Mouse (Mus musculus): ENCODE data around the gene Diablo. TPM values are rescaled to one million over a fixed set of nuclear protein-coding genes. Genes with fewer than 3 reads are reported as not detected.
"Not testable (repeated sequence)": the region's sequence is repeated elsewhere in the genome, so short reads cannot be mapped to it uniquely, and the experiment has no call there.

Diablo gene
- polyA plus RNA-seq, 1 experiment, result 73.1 TPM

DNA sequence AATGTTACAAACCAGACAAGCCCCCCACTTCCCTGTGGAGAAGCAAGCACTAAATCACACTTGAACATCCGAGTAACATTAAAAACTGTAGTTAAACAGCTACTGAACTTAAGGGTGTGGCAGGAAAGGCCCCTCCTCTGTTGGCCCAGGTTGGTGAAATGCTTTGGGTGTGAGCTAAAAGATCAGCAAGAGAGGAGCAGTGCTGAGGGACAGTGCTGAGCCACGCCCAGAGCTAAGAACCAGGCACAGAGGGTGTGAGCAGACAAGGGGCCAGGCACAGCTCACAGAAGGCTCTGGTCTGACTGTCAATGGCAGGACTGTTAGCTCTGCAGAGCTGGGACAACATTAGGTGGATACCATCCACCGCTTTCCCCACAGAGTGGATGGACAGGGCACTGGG, 11.9 kb downstream of the Diablo start:
- no peak for TF ChIP-seq CTCF (IDR thresholded peaks at IDR 0.05; ENCODE audit: low read depth, low read length)
- TF ChIP-seq POLR2A (IDR thresholded peaks at IDR 0.05; ENCODE audit: insufficient read depth, low read length), result no peak
- no peak for TF ChIP-seq EP300 (IDR thresholded peaks at IDR 0.05; ENCODE audit: insufficient read depth, low read depth, low read length)
- Histone ChIP-seq H3K36me3 (ENCODE audit: control insufficient read depth, insufficient read depth, low read length, poor library complexity, severe bottlenecking) (peaks cover 9% of the 10 kb centered on the region), H3K4me1 (ENCODE audit: control insufficient read depth, insufficient read depth, low read length) (peaks cover 7% of the 10 kb centered on the region), H3K27me3 (ENCODE audit: control insufficient read depth, insufficient read depth, low read length, poor library complexity, severe bottlenecking) (no peaks in the 10 kb centered on the region), H3K9me3 (replicated peaks; ENCODE audit: control insufficient read depth, insufficient read depth, low read length, poor library complexity, severe bottlenecking) (no peaks in the 10 kb centered on the region), H3K9ac (ENCODE audit: low read depth, poor library complexity, severe bottlenecking) (no peak overlapping the region), H3K27ac (ENCODE audit: insufficient read depth, low read length) (no peak overlapping the region), H3K4me3 (ENCODE audit: low read depth, low read length) (no peak overlapping the region)

DNA sequence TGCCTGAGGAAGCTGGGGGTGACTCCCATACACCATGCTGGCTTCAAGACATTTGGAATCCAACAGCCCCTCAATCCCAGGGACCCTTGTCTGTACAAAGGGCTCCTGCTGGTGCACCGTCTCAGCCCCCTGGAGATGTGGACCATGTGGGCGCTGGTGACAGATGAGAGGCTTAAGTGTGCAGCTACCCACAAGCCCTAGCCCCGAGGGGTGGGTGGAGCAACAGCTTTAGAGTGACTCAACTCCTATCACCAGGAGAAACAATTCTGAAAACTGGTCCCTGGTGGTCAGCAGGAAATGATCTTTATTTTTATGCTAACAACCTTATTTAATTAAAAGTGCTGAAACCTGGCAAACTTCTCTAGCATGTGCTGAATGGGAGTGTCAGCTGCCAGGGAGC, 12.6 kb downstream of the Diablo start:
- not testable (repeated sequence) for H3K27ac ChIP-seq (ENCODE audit: insufficient read depth, low read length); H3K27me3 ChIP-seq (ENCODE audit: control insufficient read depth, insufficient read depth, low read length, poor library complexity, severe bottlenecking); H3K36me3 ChIP-seq (ENCODE audit: control insufficient read depth, insufficient read depth, low read length, poor library complexity, severe bottlenecking); H3K9ac ChIP-seq (ENCODE audit: low read depth, poor library complexity, severe bottlenecking); H3K4me3 ChIP-seq (ENCODE audit: low read depth, low read length); H3K4me1 ChIP-seq (ENCODE audit: control insufficient read depth, insufficient read depth, low read length); H3K9me3 ChIP-seq (replicated peaks; ENCODE audit: control insufficient read depth, insufficient read depth, low read length, poor library complexity, severe bottlenecking)

DNA sequence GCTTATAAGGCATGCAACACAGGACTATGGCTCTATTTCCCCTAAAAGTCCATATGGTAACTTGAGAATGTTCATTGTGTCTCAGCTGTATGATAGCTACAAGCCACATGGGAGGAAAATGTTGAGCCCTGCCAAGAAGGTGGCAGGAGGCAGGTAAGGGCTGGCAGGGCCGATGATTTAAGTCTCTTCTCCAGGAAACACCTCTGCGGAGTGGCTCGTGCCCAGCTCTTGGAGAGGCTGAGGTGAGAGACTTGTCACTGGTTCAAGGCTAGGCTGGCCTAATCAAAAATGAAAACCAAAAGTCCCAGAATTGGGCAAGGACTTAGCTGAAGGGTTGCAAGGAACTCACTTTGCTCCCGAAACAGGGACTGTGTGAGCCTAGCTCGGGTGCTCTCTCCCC, 13.8 kb downstream of the Diablo start, which contains the start of gene B3gnt4:
Gene B3gnt4, plus strand, starts transcription at position 301 of the 400 bp plus-strand sequence.
- peaks cover 7% of the 10 kb centered on the region for H3K4me1 ChIP-seq (ENCODE audit: control insufficient read depth, insufficient read depth, low read length)
- H3K27ac ChIP-seq (ENCODE audit: insufficient read depth, low read length), result no peak within 1 kb of the TSS
- H3K9ac ChIP-seq (ENCODE audit: low read depth, poor library complexity, severe bottlenecking), result no peak within 1 kb of the TSS
- TF ChIP-seq EP300 (IDR thresholded peaks at IDR 0.05; ENCODE audit: insufficient read depth, low read depth, low read length) (no peak), POLR2A (IDR thresholded peaks at IDR 0.05; ENCODE audit: insufficient read depth, low read length) (no peak), CTCF (IDR thresholded peaks at IDR 0.05; ENCODE audit: low read depth, low read length) (no peak)
- no peaks in the 10 kb centered on the region for H3K27me3 ChIP-seq (ENCODE audit: control insufficient read depth, insufficient read depth, low read length, poor library complexity, severe bottlenecking)
- H3K4me3 ChIP-seq (ENCODE audit: low read depth, low read length), result no peak within 1 kb of the TSS
- H3K9me3 ChIP-seq (replicated peaks; ENCODE audit: control insufficient read depth, insufficient read depth, low read length, poor library complexity, severe bottlenecking), result no peaks in the 10 kb centered on the region
- H3K36me3 ChIP-seq (ENCODE audit: control insufficient read depth, insufficient read depth, low read length, poor library complexity, severe bottlenecking), result peaks cover under 1% of the 10 kb centered on the region; the same call in 1 of the 2 replicates

DNA sequence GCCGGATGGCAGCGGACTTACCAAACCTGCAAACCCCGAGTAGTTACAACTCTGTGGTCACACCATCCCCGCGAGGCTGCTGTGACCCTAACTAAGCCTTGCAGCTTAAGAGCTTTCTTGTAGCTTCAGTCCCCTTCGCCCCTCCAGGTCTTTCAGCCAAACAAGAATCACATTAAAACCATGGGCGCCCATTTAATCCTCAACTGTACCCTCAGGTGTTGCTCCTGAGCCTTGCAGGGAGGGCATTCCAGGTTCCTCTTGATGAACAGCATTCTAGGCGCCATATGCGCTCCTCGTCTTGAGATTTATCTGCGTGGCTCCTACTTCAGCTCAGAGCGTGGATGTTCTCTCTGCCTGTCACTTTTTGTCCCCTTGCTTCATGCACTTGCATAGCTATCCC, 15.1 kb downstream of the Diablo start:
- no peaks in the 10 kb centered on the region for H3K27me3 ChIP-seq (ENCODE audit: control insufficient read depth, insufficient read depth, low read length, poor library complexity, severe bottlenecking)
- H3K4me3 ChIP-seq (ENCODE audit: low read depth, low read length), result peak overlapping the region; percentile 86
- H3K9me3 ChIP-seq (replicated peaks; ENCODE audit: control insufficient read depth, insufficient read depth, low read length, poor library complexity, severe bottlenecking), result no peaks in the 10 kb centered on the region
- peak overlapping the region; percentile 83 for H3K9ac ChIP-seq (ENCODE audit: low read depth, poor library complexity, severe bottlenecking)
- TF ChIP-seq EP300 (IDR thresholded peaks at IDR 0.05; ENCODE audit: insufficient read depth, low read depth, low read length) (no peak), CTCF (IDR thresholded peaks at IDR 0.05; ENCODE audit: low read depth, low read length) (no peak), POLR2A (IDR thresholded peaks at IDR 0.05; ENCODE audit: insufficient read depth, low read length) (no peak)
- no peaks in the 10 kb centered on the region for H3K36me3 ChIP-seq (ENCODE audit: control insufficient read depth, insufficient read depth, low read length, poor library complexity, severe bottlenecking)
- peaks cover 7% of the 10 kb centered on the region for H3K4me1 ChIP-seq (ENCODE audit: control insufficient read depth, insufficient read depth, low read length)
- no peak overlapping the region for H3K27ac ChIP-seq (ENCODE audit: insufficient read depth, low read length)

DNA sequence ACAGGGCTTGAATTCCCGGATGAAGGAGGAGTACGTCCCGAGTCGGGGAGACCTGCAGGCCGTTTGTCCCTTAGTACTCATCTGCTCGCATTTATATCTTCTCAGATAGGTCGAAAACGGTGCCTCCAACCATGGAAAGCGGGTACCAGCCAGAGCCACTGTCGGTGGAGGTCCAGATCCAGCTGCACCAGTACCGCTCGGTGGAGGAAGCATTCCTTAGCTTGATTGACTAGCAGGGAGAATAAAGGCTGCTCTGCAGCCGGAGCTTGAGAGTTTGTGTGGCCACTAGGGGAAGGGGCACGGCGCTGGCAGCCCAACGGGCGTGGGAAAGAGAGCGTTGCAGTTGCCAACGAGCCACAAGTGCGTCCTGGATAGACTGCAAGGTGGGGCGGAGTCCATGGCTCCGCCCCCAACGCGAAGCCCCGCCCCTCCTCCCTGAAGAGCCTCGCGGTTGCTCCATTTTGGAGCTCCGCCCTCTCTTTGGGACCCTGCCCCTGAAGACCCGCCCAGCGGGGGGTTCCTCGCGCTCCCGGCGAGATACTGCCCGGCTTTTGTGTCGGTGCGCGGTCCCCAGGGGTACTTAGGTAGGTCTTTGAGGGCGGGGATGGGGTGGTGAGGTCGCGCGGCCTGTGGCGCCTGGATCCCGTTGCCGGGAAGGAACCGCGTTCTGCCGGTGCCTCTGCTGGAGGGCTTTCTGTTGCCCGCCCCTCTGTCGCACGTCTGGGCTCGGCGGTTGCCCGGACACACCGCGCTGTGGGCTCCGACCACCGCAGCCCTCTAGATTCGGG, 15.8 kb downstream of the Diablo start:
- Histone ChIP-seq H3K9ac (ENCODE audit: low read depth, poor library complexity, severe bottlenecking) (peak overlapping the region; percentile 83), H3K36me3 (ENCODE audit: control insufficient read depth, insufficient read depth, low read length, poor library complexity, severe bottlenecking) (no peaks in the 10 kb centered on the region), H3K27ac (ENCODE audit: insufficient read depth, low read length) (no peak overlapping the region), H3K4me3 (ENCODE audit: low read depth, low read length) (peak overlapping the region; percentile 86), H3K4me1 (ENCODE audit: control insufficient read depth, insufficient read depth, low read length) (peaks cover 7% of the 10 kb centered on the region), H3K9me3 (replicated peaks; ENCODE audit: control insufficient read depth, insufficient read depth, low read length, poor library complexity, severe bottlenecking) (no peaks in the 10 kb centered on the region), H3K27me3 (ENCODE audit: control insufficient read depth, insufficient read depth, low read length, poor library complexity, severe bottlenecking) (no peaks in the 10 kb centered on the region)
- no peak for TF ChIP-seq CTCF (IDR thresholded peaks at IDR 0.05; ENCODE audit: low read depth, low read length)
- TF ChIP-seq EP300 (IDR thresholded peaks at IDR 0.05; ENCODE audit: insufficient read depth, low read depth, low read length), result no peak
- no peak for TF ChIP-seq POLR2A (IDR thresholded peaks at IDR 0.05; ENCODE audit: insufficient read depth, low read length)

DNA sequence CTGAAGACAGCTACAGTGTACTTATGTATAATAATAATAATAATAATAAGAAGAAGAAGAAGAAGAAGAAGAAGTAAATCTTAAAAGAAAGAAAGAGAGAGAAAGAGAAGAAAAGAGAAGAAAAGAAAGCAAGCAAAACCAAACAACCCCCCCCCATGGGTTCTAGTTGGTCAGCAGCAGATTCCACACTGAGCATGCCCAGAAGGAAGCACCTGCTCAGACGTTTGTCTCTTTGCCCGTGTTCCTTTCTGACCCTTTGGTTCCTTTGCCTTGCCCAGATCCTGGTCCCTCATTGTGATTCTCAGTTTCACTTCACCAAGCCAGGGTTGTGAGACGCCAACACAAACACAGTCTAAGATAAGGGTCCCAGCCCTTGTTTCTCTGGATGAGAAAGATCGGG, 22.0 kb downstream of the Diablo start:
- no peak overlapping the region for H3K4me3 ChIP-seq (ENCODE audit: low read depth, low read length)
- TF ChIP-seq EP300 (IDR thresholded peaks at IDR 0.05; ENCODE audit: insufficient read depth, low read depth, low read length), result no peak
- no peak for TF ChIP-seq CTCF (IDR thresholded peaks at IDR 0.05; ENCODE audit: low read depth, low read length)
- TF ChIP-seq POLR2A (IDR thresholded peaks at IDR 0.05; ENCODE audit: insufficient read depth, low read length), result no peak
- H3K27me3 ChIP-seq (ENCODE audit: control insufficient read depth, insufficient read depth, low read length, poor library complexity, severe bottlenecking), result no peaks in the 10 kb centered on the region
- H3K9ac ChIP-seq (ENCODE audit: low read depth, poor library complexity, severe bottlenecking), result no peak overlapping the region
- H3K36me3 ChIP-seq (ENCODE audit: control insufficient read depth, insufficient read depth, low read length, poor library complexity, severe bottlenecking), result no peaks in the 10 kb centered on the region
- no peak overlapping the region for H3K27ac ChIP-seq (ENCODE audit: insufficient read depth, low read length)
- H3K9me3 ChIP-seq (replicated peaks; ENCODE audit: control insufficient read depth, insufficient read depth, low read length, poor library complexity, severe bottlenecking), result no peaks in the 10 kb centered on the region
- H3K4me1 ChIP-seq (ENCODE audit: control insufficient read depth, insufficient read depth, low read length), result peaks cover under 1% of the 10 kb centered on the region
